Mouse (Mus musculus) lung, postnatal 0 days (tissue): ENCODE measurements around the gene Strn4. TPM values are rescaled to one million over a fixed set of nuclear protein-coding genes. Genes with fewer than 3 reads are reported as not detected.

Source experiments
- ATAC-seq: fragments of 200-750 bp; cut with Nextera tagmentation; 2 replicates; pipeline ENCODE4 v1.8.0; 2017; ENCODE audit warnings: moderate library complexity
- DNase-seq: peaks from one replicate; pipeline ENCODE4 v3.0.0-alpha.2; 2016; ENCODE audit warnings: low spot score
- H3K27ac ChIP-seq: fragments of 300-500 bp; sonication (generic); 2 replicates; pipeline ENCODE4 v1.5.1; 2014; ENCODE audit warnings: antibody characterized with exemption, mild to moderate bottlenecking, low read length, mixed read lengths
- H3K27me3 ChIP-seq: fragments of 300-500 bp; sonication (generic); replicated peaks from 2 replicates; pipeline ENCODE4 v1.6.1; 2014; ENCODE audit warnings: low read length, mixed read lengths; ENCODE audit not compliant: insufficient read depth
- H3K36me3 ChIP-seq: fragments of 300-500 bp; sonication (generic); 2 replicates; pipeline ENCODE4 v1.6.1; 2014; ENCODE audit warnings: low read length, mixed read lengths; ENCODE audit not compliant: insufficient read depth
- H3K4me1 ChIP-seq: fragments of 300-500 bp; sonication (generic); 2 replicates; pipeline ENCODE4 v1.6.1; 2014; ENCODE audit warnings: antibody characterized with exemption, low read depth, low read length, mixed read lengths; ENCODE audit not compliant: insufficient read depth
- H3K4me2 ChIP-seq: fragments of 300-500 bp; sonication (generic); replicated peaks from 2 replicates; pipeline ENCODE4 v1.6.1; 2014; ENCODE audit warnings: low read depth, mild to moderate bottlenecking, low read length, moderate library complexity, mixed read lengths
- H3K4me3 ChIP-seq: fragments of 300-500 bp; sonication (generic); 2 replicates; pipeline ENCODE4 v1.5.1; 2014; ENCODE audit warnings: low read depth, low read length
- H3K9ac ChIP-seq: fragments of 300-500 bp; sonication (generic); replicated peaks from 2 replicates; pipeline ENCODE4 v1.6.1; 2014; ENCODE audit warnings: low read depth, mild to moderate bottlenecking
- H3K9me3 ChIP-seq: fragments of 300-500 bp; sonication (generic); 2 replicates; pipeline ENCODE4 v1.6.1; 2016; ENCODE audit warnings: low read length, mixed read lengths
- CTCF ChIP-seq: IDR thresholded peaks from 2 replicates; pipeline ENCODE4 v1.5.1; 2016; ENCODE audit warnings: antibody characterized with exemption, mild to moderate bottlenecking
- EP300 ChIP-seq: IDR thresholded peaks from 2 replicates; pipeline ENCODE4 v1.6.1; 2016; ENCODE audit warnings: antibody characterized with exemption, mild to moderate bottlenecking, control low read depth
- WGBS: fragments of 180-500 bp; shearing (Covaris S2); extraction: QIAGEN DNeasy Blood & Tissue Kit; methylation state at CpG from one replicate; pipeline ENCODE4 v1.1.7; 2014; 5-methylcytosine and 5-hydroxymethylcytosine counted together
- polyA plus RNA-seq: library from polyadenylated mRNA; unstranded; fragments of >200 nt; fragmentation: Nextera tagmentation; extraction: Ambion mirVana; gene quantifications from 2 replicates; pipeline ENCODE4 v1.2.1, GENCODE M21; 2015

Gene Strn4
- polyA plus RNA-seq, 1 experiment from 2014 or later, result 57.7 TPM

DNA sequence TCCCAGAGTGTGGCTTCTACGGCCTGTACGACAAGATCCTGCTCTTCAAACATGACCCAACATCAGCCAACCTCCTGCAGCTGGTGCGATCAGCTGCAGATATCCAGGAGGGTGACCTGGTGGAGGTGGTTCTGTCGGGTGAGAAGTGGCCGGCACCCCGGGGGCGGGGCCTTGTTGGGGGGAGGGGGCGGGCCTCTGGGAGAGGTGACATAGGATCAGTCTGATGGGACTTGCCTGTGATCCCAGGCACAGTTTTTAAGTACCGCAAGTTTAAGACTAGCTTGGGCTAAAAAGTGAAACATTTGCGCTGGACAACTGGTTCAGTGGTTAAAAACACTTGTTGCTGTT lies 30.1 kb downstream of the Strn4 start:
- no peak for ATAC-seq
- Histone ChIP-seq H3K9ac (peak overlapping the region; percentile 82), H3K9me3 (no peaks in the 10 kb centered on the region), H3K36me3 (peaks cover 11% of the 10 kb centered on the region), H3K27me3 (no peaks in the 10 kb centered on the region), H3K4me1 (peaks cover 17% of the 10 kb centered on the region; the same call in 1 of the 2 replicates), H3K27ac (peak overlapping the region; percentile 94), H3K4me3 (peak overlapping the region; percentile 59), H3K4me2 (peak overlapping the region; percentile 98)
- WGBS, result 24% methylated on average over 10 of the region's 10 CpGs
- no peak for TF ChIP-seq CTCF
- no peak for TF ChIP-seq EP300
- DNase-seq, result no peak

DNA sequence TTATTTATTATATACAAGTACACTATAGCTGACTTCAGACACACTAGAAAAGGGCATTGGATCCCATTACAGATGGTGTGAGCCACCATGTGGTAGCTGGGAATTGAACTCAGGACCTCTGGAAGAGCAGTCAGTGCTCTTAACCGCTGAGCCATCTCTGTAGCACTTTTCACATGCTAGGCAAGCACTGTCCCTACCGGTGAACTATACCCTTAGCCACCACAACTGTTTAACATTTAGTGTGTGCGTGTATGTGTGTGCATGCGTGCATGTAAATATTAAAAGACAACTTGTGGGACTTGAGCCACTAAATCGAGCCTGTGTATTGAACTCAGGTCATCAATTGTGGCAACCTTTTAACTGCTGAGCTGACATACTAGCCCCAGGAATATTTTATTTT lies 31.1 kb downstream of the Strn4 start:
- Histone ChIP-seq H3K9ac (no peak overlapping the region), H3K27me3 (no peaks in the 10 kb centered on the region), H3K9me3 (no peaks in the 10 kb centered on the region), H3K27ac (no peak overlapping the region), H3K4me1 (peaks cover 12% of the 10 kb centered on the region; the same call in 1 of the 2 replicates), H3K4me3 (no peak overlapping the region), H3K36me3 (peaks cover 11% of the 10 kb centered on the region), H3K4me2 (no peak overlapping the region)
- no peak for TF ChIP-seq EP300
- no peak for TF ChIP-seq CTCF
- DNase-seq (no peak), ATAC-seq (no peak)
- 86% methylated on average over 5 of the region's 5 CpGs for WGBS

DNA sequence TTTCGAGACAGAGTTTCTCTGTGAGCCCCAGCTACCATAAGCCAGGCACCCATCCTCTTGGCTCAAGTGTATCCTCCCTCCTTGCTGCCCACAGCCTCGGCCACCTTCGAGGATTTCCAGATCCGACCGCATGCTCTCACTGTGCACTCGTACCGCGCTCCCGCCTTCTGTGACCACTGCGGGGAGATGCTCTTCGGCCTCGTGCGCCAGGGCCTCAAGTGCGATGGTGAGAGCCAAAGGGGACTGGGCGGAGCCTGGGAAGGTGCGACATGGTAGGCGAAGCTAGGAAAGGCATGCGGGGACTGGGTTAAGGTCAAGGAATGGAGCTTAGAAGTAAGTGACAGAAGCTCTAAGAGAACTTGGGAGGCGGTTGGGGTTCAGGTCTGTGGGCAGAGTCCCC lies 31.8 kb downstream of the Strn4 start:
- H3K27me3 ChIP-seq, result no peaks in the 10 kb centered on the region
- H3K9ac ChIP-seq, result no peak overlapping the region
- no peaks in the 10 kb centered on the region for H3K9me3 ChIP-seq
- H3K36me3 ChIP-seq, result peaks cover 11% of the 10 kb centered on the region
- H3K4me3 ChIP-seq, result no peak overlapping the region
- ATAC-seq (no peak), DNase-seq (no peak)
- H3K4me1 ChIP-seq, result peaks cover 12% of the 10 kb centered on the region; the same call in 1 of the 2 replicates
- no peak overlapping the region for H3K4me2 ChIP-seq
- no peak overlapping the region for H3K27ac ChIP-seq
- 80% methylated on average over 19 of the region's 19 CpGs for WGBS
- TF ChIP-seq EP300 (no peak), CTCF (no peak)

DNA sequence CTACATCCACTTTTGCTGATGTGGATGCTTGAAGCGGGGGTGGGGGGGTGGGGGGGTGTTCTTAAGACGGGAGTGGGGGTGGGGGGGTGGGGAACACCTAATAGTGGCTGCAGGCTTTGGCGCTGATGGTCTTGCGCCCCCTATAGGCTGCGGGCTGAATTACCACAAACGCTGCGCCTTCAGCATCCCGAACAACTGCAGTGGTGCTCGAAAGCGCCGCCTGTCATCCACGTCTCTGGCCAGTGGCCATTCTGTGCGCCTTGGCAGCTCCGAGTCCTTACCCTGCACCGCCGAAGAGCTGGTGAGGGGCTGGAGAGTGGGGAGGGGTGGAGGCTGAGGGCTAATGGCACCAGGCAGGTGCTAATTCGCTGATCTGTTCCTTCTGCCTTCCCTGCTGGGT lies 32.9 kb downstream of the Strn4 start:
- DNase-seq, result no peak
- Histone ChIP-seq H3K4me1 (peaks cover 12% of the 10 kb centered on the region; the same call in 1 of the 2 replicates), H3K9me3 (no peaks in the 10 kb centered on the region), H3K9ac (no peak overlapping the region), H3K4me2 (no peak overlapping the region), H3K27ac (no peak overlapping the region), H3K27me3 (no peaks in the 10 kb centered on the region), H3K36me3 (peaks cover 20% of the 10 kb centered on the region), H3K4me3 (no peak overlapping the region)
- WGBS, result 31% methylated on average over 17 of the region's 17 CpGs
- no peak for ATAC-seq
- TF ChIP-seq EP300, result no peak
- peak; percentile 71 for TF ChIP-seq CTCF

DNA sequence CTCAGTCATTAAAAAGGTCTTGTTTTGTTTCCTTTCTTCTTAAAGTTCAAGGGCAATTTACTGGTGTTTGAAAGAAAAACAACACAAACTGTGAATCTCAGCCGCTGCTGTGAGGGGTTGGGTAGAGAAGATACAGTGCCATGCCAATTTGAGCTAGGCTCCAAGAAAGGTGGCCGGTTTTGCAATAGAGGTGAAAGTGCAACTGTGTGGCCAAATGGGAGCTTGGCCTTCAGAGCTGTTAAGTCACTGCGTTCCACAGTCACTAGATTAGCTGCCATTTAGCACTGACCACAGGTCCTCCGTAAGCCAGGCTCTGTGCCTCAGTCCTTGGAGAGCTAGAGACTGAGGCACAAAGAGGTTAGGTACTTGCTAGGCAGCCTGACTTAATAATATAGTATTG lies 35.9 kb downstream of the Strn4 start:
- DNase-seq, result no peak
- H3K9ac ChIP-seq, result no peak overlapping the region
- H3K4me2 ChIP-seq, result no peak overlapping the region
- H3K9me3 ChIP-seq, result no peaks in the 10 kb centered on the region
- TF ChIP-seq CTCF (no peak), EP300 (no peak)
- no peak overlapping the region for H3K27ac ChIP-seq
- no peak for ATAC-seq
- peaks cover 44% of the 10 kb centered on the region for H3K36me3 ChIP-seq
- WGBS, result 86% methylated on average over 4 of the region's 4 CpGs
- H3K4me3 ChIP-seq, result no peak overlapping the region
- no peaks in the 10 kb centered on the region for H3K27me3 ChIP-seq
- H3K4me1 ChIP-seq, result no peaks in the 10 kb centered on the region

DNA sequence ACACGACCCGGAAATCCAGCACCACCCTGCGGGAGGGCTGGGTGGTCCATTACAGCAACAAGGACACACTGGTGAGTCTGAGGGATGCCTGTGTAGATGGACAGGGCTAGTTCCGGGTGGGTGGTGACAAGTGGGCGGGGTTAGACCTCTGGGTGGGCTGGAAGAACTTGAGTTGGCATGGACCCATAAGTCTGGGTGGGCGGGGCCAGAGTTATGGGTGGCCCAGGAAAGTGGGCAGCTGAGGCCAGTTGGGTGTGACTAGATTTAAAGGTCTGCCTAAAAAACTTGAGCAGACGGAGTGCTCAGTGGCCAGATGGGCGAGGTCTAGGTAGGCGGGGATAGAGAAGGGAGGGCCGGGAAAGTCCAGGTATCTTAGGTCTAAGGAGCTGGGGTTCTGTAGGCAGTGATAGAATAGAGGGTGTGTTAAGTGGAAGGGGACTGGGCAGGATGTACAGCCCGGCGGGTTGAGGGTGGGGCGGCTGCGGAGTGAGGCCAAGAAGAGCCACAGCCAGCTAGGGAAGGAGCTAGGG lies 37.7 kb downstream of the Strn4 start:
- H3K9ac ChIP-seq, result no peak overlapping the region
- H3K9me3 ChIP-seq, result no peaks in the 10 kb centered on the region
- no peaks in the 10 kb centered on the region for H3K27me3 ChIP-seq
- no peak for TF ChIP-seq CTCF
- TF ChIP-seq EP300, result no peak
- H3K36me3 ChIP-seq, result peaks cover 52% of the 10 kb centered on the region
- ATAC-seq (peak; percentile 69), DNase-seq (peak; percentile 28)
- no peak overlapping the region for H3K4me2 ChIP-seq
- no peaks in the 10 kb centered on the region for H3K4me1 ChIP-seq
- H3K27ac ChIP-seq, result no peak overlapping the region
- WGBS, result 64% methylated on average over 14 of the region's 14 CpGs
- no peak overlapping the region for H3K4me3 ChIP-seq

DNA sequence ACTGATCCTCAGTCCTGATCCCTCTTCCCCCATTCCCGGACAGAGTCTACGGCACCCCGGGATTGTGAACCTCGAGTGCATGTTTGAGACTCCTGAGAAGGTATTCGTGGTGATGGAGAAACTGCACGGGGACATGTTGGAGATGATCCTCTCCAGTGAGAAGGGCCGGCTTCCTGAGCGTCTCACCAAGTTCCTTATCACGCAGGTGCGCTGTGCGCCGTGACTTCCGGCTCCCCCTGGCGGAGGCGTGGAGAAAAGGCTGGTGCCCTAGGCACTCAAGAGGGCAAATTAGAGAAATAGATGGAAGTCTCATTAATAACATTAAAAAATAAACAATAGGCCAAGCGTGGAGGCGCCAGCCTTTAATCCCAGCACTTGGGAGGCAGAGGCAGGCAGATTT lies 42.6 kb downstream of the Strn4 start:
- Histone ChIP-seq H3K27me3 (no peaks in the 10 kb centered on the region), H3K4me3 (no peak overlapping the region), H3K4me2 (no peak overlapping the region), H3K4me1 (no peaks in the 10 kb centered on the region), H3K36me3 (peaks cover 37% of the 10 kb centered on the region), H3K9ac (no peak overlapping the region), H3K27ac (no peak overlapping the region), H3K9me3 (no peaks in the 10 kb centered on the region)
- WGBS, result 23% methylated on average over 17 of the region's 17 CpGs
- DNase-seq, result peak; percentile 39
- no peak for ATAC-seq
- TF ChIP-seq CTCF (peak; percentile 76), EP300 (no peak)
